Comparison of ENCODE assay signal across 8 mouse cellular contexts in genomic region chr17:47596162-47596838, GRCm38 (mm10). TPM values are rescaled to one million over a fixed set of nuclear protein-coding genes. Genes with fewer than 3 reads are reported as not detected.
DNase-seq lines count a peak whose midpoint lies in the region; ATAC-seq and TF ChIP-seq lines count a peak whose summit lies in the region.

No protein-coding gene starts in this region.

- peak overlapping the region; percentile 97 for H3K27ac ChIP-seq in heart, embryonic 14.5 days (replicated peaks in 1 of 2; ENCODE audit: control insufficient read depth in 1 of 2, insufficient read depth in 1 of 2, low read depth in 2 of 2, low read length in 2 of 2)
- H3K27ac ChIP-seq in liver, embryonic 14.5 days, result peak overlapping the region; percentile 93

- H3K4me3 ChIP-seq in heart, embryonic 14.5 days (ENCODE audit: control insufficient read depth in 1 of 2, insufficient read depth in 1 of 2, low read depth in 1 of 2, low read length in 2 of 2), result peak overlapping the region; percentile 81 to 99
- peak overlapping the region; percentile 72 to 93 for H3K4me3 ChIP-seq in liver, embryonic 14.5 days (ENCODE audit: insufficient read depth in 1 of 2, low read depth in 2 of 2, low read length in 2 of 2)

- H3K27me3 ChIP-seq in heart, embryonic 14.5 days (ENCODE audit: control insufficient read depth, insufficient read depth, low read length), result no peaks in the 10 kb centered on the region
- no peaks in the 10 kb centered on the region for H3K27me3 ChIP-seq in liver, embryonic 14.5 days (ENCODE audit: control insufficient read depth, insufficient read depth, low read length)

- H3K4me1 ChIP-seq in heart, embryonic 14.5 days (ENCODE audit: control insufficient read depth in 2 of 2, insufficient read depth in 2 of 2, low read length in 2 of 2), result peaks cover 27 to 35% of the 10 kb centered on the region in 2 experiments
- H3K4me1 ChIP-seq in liver, embryonic 14.5 days (replicated peaks; ENCODE audit: control insufficient read depth in 2 of 2, insufficient read depth in 2 of 2, low read length in 1 of 2), result peaks cover 43 to 59% of the 10 kb centered on the region in 2 experiments

- peak overlapping the region; percentile 88 for H3K4me2 ChIP-seq in heart, embryonic 14.5 days (ENCODE audit: low read length)
- H3K4me2 ChIP-seq in liver, embryonic 14.5 days (ENCODE audit: low read depth), result peak overlapping the region; percentile 92

- ATAC-seq in heart, embryonic 14.5 days (ENCODE audit: insufficient number of reproducible peaks, insufficient read depth, low FRiP score, low read depth), result no peak
- ATAC-seq in liver, embryonic 14.5 days (ENCODE audit: insufficient read depth), result no peak
- ATAC-seq in megakaryocyte progenitor cell, adult 5-6 weeks (replicated peaks; ENCODE audit: poor library complexity), result no peak

- TF ChIP-seq EP300 in liver, embryonic 14.5 days (IDR thresholded peaks at IDR 0.05; ENCODE audit: low read depth), result peak; percentile 6; the same call in 1 of the 2 replicates

- H3K9me3 ChIP-seq in heart, embryonic 14.5 days (ENCODE audit: control insufficient read depth, low read length), result no peaks in the 10 kb centered on the region
- no peaks in the 10 kb centered on the region for H3K9me3 ChIP-seq in liver, embryonic 14.5 days (ENCODE audit: control insufficient read depth, low read length)

- H3K9ac ChIP-seq in heart, embryonic 14.5 days (ENCODE audit: low read length), result peak overlapping the region; percentile 97
- peak overlapping the region; percentile 98 for H3K9ac ChIP-seq in liver, embryonic 14.5 days (replicated peaks)

- peaks cover 56% of the 10 kb centered on the region for H3K36me3 ChIP-seq in heart, embryonic 14.5 days (ENCODE audit: control insufficient read depth, insufficient read depth, low read length)
- peaks cover 53% of the 10 kb centered on the region for H3K36me3 ChIP-seq in liver, embryonic 14.5 days (replicated peaks; ENCODE audit: control insufficient read depth, insufficient read depth, low read depth)

- TF ChIP-seq CTCF in liver, embryonic 14.5 days (IDR thresholded peaks at IDR 0.05; ENCODE audit: low read depth), result no peak

- DNase-seq in adrenal gland, postnatal 10 days, result peak; percentile 16
- DNase-seq in adrenal gland, postnatal 25 days, result no peak
- peak; percentile 22 for DNase-seq in CD4-positive helper T cell, adult 2 months (ENCODE audit: low read depth, low spot score)
- DNase-seq in liver, embryonic 14.5 days (ENCODE audit: low read depth in 3 of 3, low spot score in 3 of 3), result no peak
- no peak for DNase-seq in embryo, embryonic 10.5 days (ENCODE audit: low spot score)
- no peak for DNase-seq in urinary bladder, postnatal 10 days (ENCODE audit: low spot score)

- 18% methylated on average over 6 of the region's 6 CpGs for WGBS in heart, embryonic 14.5 days
- WGBS in liver, embryonic 14.5 days (ENCODE audit: insufficient replicate concordance), result 20% methylated on average over 6 of the region's 6 CpGs

RNA-seq across cellular contexts. Expression of gene Bysl, which starts 15.0 kb away (rescaled TPM):
- 10 to 100 TPM; 14.1 to 16.6 TPM for total RNA-seq in adrenal gland, postnatal 10 days (2021)
- 15.5 and 22.0 TPM in 2 replicates for total RNA-seq in adrenal gland, postnatal 25 days (2021)
- 18.3 and 18.7 TPM in 2 replicates for polyA plus RNA-seq in heart, embryonic 14.5 days (2014; fragmentation: Nextera tagmentation; extraction: Ambion mirVana)
- polyA plus RNA-seq in liver, embryonic 14.5 days (2012; rRNA removed), result 9.8 and 12.5 TPM in 2 replicates
- polyA plus RNA-seq in liver, embryonic 14.5 days (2014; fragmentation: Nextera tagmentation; extraction: Ambion mirVana), result 13.3 and 14.3 TPM in 2 replicates
- total RNA-seq in megakaryocyte progenitor cell, adult 5-6 weeks (2015), result 9.8 and 11.6 TPM in 2 replicates
- total RNA-seq in megakaryocyte progenitor cell, adult 5-6 weeks (2017), result 15.4 and 16.0 TPM in 2 replicates

RNA-seq across cellular contexts. Expression of gene Med20, which starts 15.1 kb away (rescaled TPM):
- 10 to 100 TPM; 38.1 to 39.8 TPM for total RNA-seq in adrenal gland, postnatal 10 days (2021)
- total RNA-seq in adrenal gland, postnatal 25 days (2021), result 38.7 and 40.5 TPM in 2 replicates
- polyA plus RNA-seq in heart, embryonic 14.5 days (2014; fragmentation: Nextera tagmentation; extraction: Ambion mirVana), result 28.6 and 30.9 TPM in 2 replicates
- polyA plus RNA-seq in liver, embryonic 14.5 days (2012; rRNA removed), result 20.7 and 23.1 TPM in 2 replicates
- polyA plus RNA-seq in liver, embryonic 14.5 days (2014; fragmentation: Nextera tagmentation; extraction: Ambion mirVana), result 23.2 and 25.7 TPM in 2 replicates
- total RNA-seq in megakaryocyte progenitor cell, adult 5-6 weeks (2015), result 20.4 and 23.8 TPM in 2 replicates
- 37.7 and 40.7 TPM in 2 replicates for total RNA-seq in megakaryocyte progenitor cell, adult 5-6 weeks (2017)

RNA-seq across cellular contexts. Expression of gene Gm20517, which starts 15.1 kb away (rescaled TPM):
- 1 to 10 TPM; 2.8 to 5.5 TPM for total RNA-seq in adrenal gland, postnatal 10 days (2021)
- total RNA-seq in adrenal gland, postnatal 25 days (2021), result 1.4 and 3.9 TPM in 2 replicates
- 1.7 and 2.2 TPM in 2 replicates for polyA plus RNA-seq in heart, embryonic 14.5 days (2014; fragmentation: Nextera tagmentation; extraction: Ambion mirVana)
- 0.86 and 0.95 TPM in 2 replicates for polyA plus RNA-seq in liver, embryonic 14.5 days (2012; rRNA removed)
- 0.86 and 1.7 TPM in 2 replicates for polyA plus RNA-seq in liver, embryonic 14.5 days (2014; fragmentation: Nextera tagmentation; extraction: Ambion mirVana)
- total RNA-seq in megakaryocyte progenitor cell, adult 5-6 weeks (2015), result 0.56 and 2.2 TPM in 2 replicates
- 3.4 and 3.6 TPM in 2 replicates for total RNA-seq in megakaryocyte progenitor cell, adult 5-6 weeks (2017)

RNA-seq across cellular contexts. Expression of gene Usp49, which starts 34.2 kb away (rescaled TPM):
- total RNA-seq in adrenal gland, postnatal 10 days (2021), result 1 to 10 TPM; 6.8 to 9.0 TPM
- 8.8 and 9.3 TPM in 2 replicates for total RNA-seq in adrenal gland, postnatal 25 days (2021)
- 3.0 and 3.2 TPM in 2 replicates for polyA plus RNA-seq in heart, embryonic 14.5 days (2014; fragmentation: Nextera tagmentation; extraction: Ambion mirVana)
- 6.4 and 6.6 TPM in 2 replicates for polyA plus RNA-seq in liver, embryonic 14.5 days (2012; rRNA removed)
- polyA plus RNA-seq in liver, embryonic 14.5 days (2014; fragmentation: Nextera tagmentation; extraction: Ambion mirVana), result 2.9 and 3.9 TPM in 2 replicates
- 4.8 and 5.9 TPM in 2 replicates for total RNA-seq in megakaryocyte progenitor cell, adult 5-6 weeks (2015)
- 4.5 and 6.4 TPM in 2 replicates for total RNA-seq in megakaryocyte progenitor cell, adult 5-6 weeks (2017)

Comparison
In these comparisons a context has a peak if more than half of its experiments do, and no peak if none do; other contexts are left out.
1. DNase-seq: peak in adrenal gland, postnatal 10 days (single experiment) and CD4-positive helper T cell, adult 2 months (single experiment); none in adrenal gland, postnatal 25 days (single experiment), liver, embryonic 14.5 days (0 of 3), embryo, embryonic 10.5 days (single experiment) and urinary bladder, postnatal 10 days (single experiment).